Mouse (Mus musculus): ENCODE measurements around the gene Slc39a11. TPM values are rescaled to one million over a fixed set of nuclear protein-coding genes. Genes with fewer than 3 reads are reported as not detected.

Gene Slc39a11
- total and polyA plus RNA-seq, 2 experiments from 2014 or later, result 40.4 to 62.5 TPM

- 80% methylated on average over 7 of the region's 7 CpGs for WGBS
- no peak overlapping the region for H3K4me3 ChIP-seq (ENCODE audit: low read depth, low read length)
- no peaks in the 10 kb centered on the region for H3K36me3 ChIP-seq (ENCODE audit: insufficient read depth, low read length)
- DNase-seq (ENCODE audit: low spot score) (no peak), ATAC-seq (ENCODE audit: low FRiP score) (no peak)
- no peaks in the 10 kb centered on the region for H3K27me3 ChIP-seq (ENCODE audit: insufficient read depth, low read length)
- no peak overlapping the region for H3K27ac ChIP-seq (ENCODE audit: low read depth, low read length)
- H3K9me3 ChIP-seq (ENCODE audit: low read length), result no peaks in the 10 kb centered on the region
- no peak overlapping the region for H3K9ac ChIP-seq (replicated peaks; ENCODE audit: low read length, poor library complexity, severe bottlenecking)
- H3K4me1 ChIP-seq (ENCODE audit: insufficient read depth, low read length), result peaks cover 9% of the 10 kb centered on the region; the same call in 1 of the 2 replicates
- TF ChIP-seq CTCF (IDR thresholded peaks at IDR 0.05), result 0 out of 2 replicates have a peak, but pooled peaks have one; percentile 19
- no peak overlapping the region for H3K4me2 ChIP-seq (ENCODE audit: low read depth, low read length, poor library complexity, severe bottlenecking)
These were observed 129.9 kb downstream of the Slc39a11 start for GRCm38 (mm10) chr11:113519973-113520372.

GRCm38 (mm10) chr11:113518176-113518575, 131.7 kb downstream of the Slc39a11 start:
- Histone ChIP-seq H3K36me3 (ENCODE audit: insufficient read depth, low read length) (no peaks in the 10 kb centered on the region), H3K27me3 (ENCODE audit: insufficient read depth, low read length) (no peaks in the 10 kb centered on the region), H3K4me1 (ENCODE audit: insufficient read depth, low read length) (peaks cover 9% of the 10 kb centered on the region; the same call in 1 of the 2 replicates), H3K9ac (replicated peaks; ENCODE audit: low read length, poor library complexity, severe bottlenecking) (no peak overlapping the region), H3K4me2 (ENCODE audit: low read depth, low read length, poor library complexity, severe bottlenecking) (no peak overlapping the region), H3K9me3 (ENCODE audit: low read length) (no peaks in the 10 kb centered on the region), H3K27ac (ENCODE audit: low read depth, low read length) (no peak overlapping the region), H3K4me3 (ENCODE audit: low read depth, low read length) (no peak overlapping the region)
- DNase-seq (ENCODE audit: low spot score) (no peak), ATAC-seq (ENCODE audit: low FRiP score) (no peak)
- 62% methylated on average over 7 of the region's 7 CpGs for WGBS
- TF ChIP-seq CTCF (IDR thresholded peaks at IDR 0.05), result no peak

GRCm38 (mm10) chr11:113516156-113516555, 133.7 kb downstream of the Slc39a11 start:
- Histone ChIP-seq H3K4me2 (ENCODE audit: low read depth, low read length, poor library complexity, severe bottlenecking) (no peak overlapping the region), H3K27me3 (ENCODE audit: insufficient read depth, low read length) (no peaks in the 10 kb centered on the region), H3K9ac (replicated peaks; ENCODE audit: low read length, poor library complexity, severe bottlenecking) (no peak overlapping the region), H3K9me3 (ENCODE audit: low read length) (no peaks in the 10 kb centered on the region), H3K27ac (ENCODE audit: low read depth, low read length) (no peak overlapping the region), H3K36me3 (ENCODE audit: insufficient read depth, low read length) (no peaks in the 10 kb centered on the region), H3K4me3 (ENCODE audit: low read depth, low read length) (no peak overlapping the region), H3K4me1 (ENCODE audit: insufficient read depth, low read length) (peaks cover 4% of the 10 kb centered on the region; the same call in 1 of the 2 replicates)
- 72% methylated on average over 10 of the region's 10 CpGs for WGBS
- no peak for TF ChIP-seq CTCF (IDR thresholded peaks at IDR 0.05)
- DNase-seq (ENCODE audit: low spot score) (peak; percentile 12), ATAC-seq (ENCODE audit: low FRiP score) (no peak)

DNA sequence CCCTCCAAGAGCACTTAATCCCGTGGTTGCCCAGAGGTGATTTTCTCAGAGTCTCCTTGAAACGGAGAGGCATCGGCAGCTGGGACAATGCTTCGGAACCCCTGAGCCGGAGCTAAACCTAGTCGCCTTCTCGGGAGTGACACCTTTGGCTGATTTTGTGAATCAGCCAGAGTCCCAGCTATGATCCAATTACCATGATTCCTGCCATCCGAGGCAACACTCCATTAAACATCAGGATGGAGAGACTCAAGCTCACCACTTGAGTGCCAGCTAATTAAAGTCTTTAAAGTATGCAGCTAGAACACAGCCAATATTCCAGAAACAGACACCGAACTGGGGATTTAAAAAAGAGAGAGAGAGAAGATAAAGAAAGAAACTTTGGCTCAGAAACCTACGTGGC, 136.9 kb downstream of the Slc39a11 start:
- no peak overlapping the region for H3K27ac ChIP-seq (ENCODE audit: low read depth, low read length)
- H3K4me1 ChIP-seq (ENCODE audit: insufficient read depth, low read length), result no peaks in the 10 kb centered on the region
- H3K36me3 ChIP-seq (ENCODE audit: insufficient read depth, low read length), result no peaks in the 10 kb centered on the region
- DNase-seq (ENCODE audit: low spot score), result peak; percentile 37
- H3K9me3 ChIP-seq (ENCODE audit: low read length), result no peaks in the 10 kb centered on the region
- TF ChIP-seq CTCF (IDR thresholded peaks at IDR 0.05), result no peak
- 65% methylated on average over 10 of the region's 10 CpGs for WGBS
- ATAC-seq (ENCODE audit: low FRiP score), result no peak
- H3K4me2 ChIP-seq (ENCODE audit: low read depth, low read length, poor library complexity, severe bottlenecking), result no peak overlapping the region
- no peak overlapping the region for H3K9ac ChIP-seq (replicated peaks; ENCODE audit: low read length, poor library complexity, severe bottlenecking)
- no peaks in the 10 kb centered on the region for H3K27me3 ChIP-seq (ENCODE audit: insufficient read depth, low read length)
- no peak overlapping the region for H3K4me3 ChIP-seq (ENCODE audit: low read depth, low read length)

- no peaks in the 10 kb centered on the region for H3K4me1 ChIP-seq (ENCODE audit: insufficient read depth, low read length)
- no peak overlapping the region for H3K4me3 ChIP-seq (ENCODE audit: low read depth, low read length)
- H3K9me3 ChIP-seq (ENCODE audit: low read length), result no peaks in the 10 kb centered on the region
- no peak overlapping the region for H3K27ac ChIP-seq (ENCODE audit: low read depth, low read length)
- no peak for ATAC-seq (ENCODE audit: low FRiP score)
- TF ChIP-seq CTCF (IDR thresholded peaks at IDR 0.05), result no peak
- H3K9ac ChIP-seq (replicated peaks; ENCODE audit: low read length, poor library complexity, severe bottlenecking), result no peak overlapping the region
- 95% methylated on average over 7 of the region's 7 CpGs for WGBS
- DNase-seq (ENCODE audit: low spot score), result no peak
- H3K27me3 ChIP-seq (ENCODE audit: insufficient read depth, low read length), result no peaks in the 10 kb centered on the region
- no peak overlapping the region for H3K4me2 ChIP-seq (ENCODE audit: low read depth, low read length, poor library complexity, severe bottlenecking)
- H3K36me3 ChIP-seq (ENCODE audit: insufficient read depth, low read length), result no peaks in the 10 kb centered on the region
These were observed 137.7 kb downstream of the Slc39a11 start for GRCm38 (mm10) chr11:113512150-113512549.

GRCm38 (mm10) chr11:113510969-113511625, 138.8 kb downstream of the Slc39a11 start:
- DNase-seq (ENCODE audit: low spot score), result no peak
- no peaks in the 10 kb centered on the region for H3K27me3 ChIP-seq (ENCODE audit: insufficient read depth, low read length)

More at GRCm38 (mm10) chr11:113510969-113511625, 138.8 kb downstream of the Slc39a11 start:
- Histone ChIP-seq H3K4me2 (ENCODE audit: low read depth, low read length, poor library complexity, severe bottlenecking) (no peak overlapping the region), H3K4me1 (ENCODE audit: insufficient read depth, low read length) (no peaks in the 10 kb centered on the region), H3K27ac (ENCODE audit: low read depth, low read length) (no peak overlapping the region), H3K4me3 (ENCODE audit: low read depth, low read length) (no peak overlapping the region), H3K36me3 (ENCODE audit: insufficient read depth, low read length) (no peaks in the 10 kb centered on the region), H3K9me3 (ENCODE audit: low read length) (no peaks in the 10 kb centered on the region), H3K9ac (replicated peaks; ENCODE audit: low read length, poor library complexity, severe bottlenecking) (no peak overlapping the region)
- no peak for TF ChIP-seq CTCF (IDR thresholded peaks at IDR 0.05)
- 92% methylated on average over 11 of the region's 11 CpGs for WGBS
- ATAC-seq (ENCODE audit: low FRiP score), result no peak

All from midbrain, postnatal 0 days (tissue).